Mouse (Mus musculus) limb, embryonic 12.5 days (tissue): ENCODE data around the gene Morf4l1. TPM values are rescaled to one million over a fixed set of nuclear protein-coding genes. Genes with fewer than 3 reads are reported as not detected.
"Not testable (repeated sequence)": the region's sequence is repeated elsewhere in the genome, so short reads cannot be mapped to it uniquely, and the experiment has no call there.

ENCODE experiments used
- ATAC-seq: fragments of 200-750 bp; cut with Nextera tagmentation; 2 replicates; pipeline ENCODE4 v1.8.0; 2017; ENCODE audit warnings: low read depth, moderate TSS enrichment; ENCODE audit not compliant: insufficient number of reproducible peaks, insufficient read depth, low FRiP score, low TSS enrichment
- H3K27ac ChIP-seq: fragments of 300-500 bp; sonication (generic); 2 replicates; pipeline ENCODE4 v1.5.1; 2016; ENCODE audit warnings: mild to moderate bottlenecking, moderate library complexity
- H3K27me3 ChIP-seq: fragments of 300-500 bp; sonication (generic); 2 replicates; pipeline ENCODE4 v1.6.1; 2016; ENCODE audit warnings: mild to moderate bottlenecking, moderate library complexity
- H3K36me3 ChIP-seq: fragments of 300-500 bp; sonication (generic); 2 replicates; pipeline ENCODE4 v1.6.1; 2016; ENCODE audit warnings: mild to moderate bottlenecking, moderate library complexity
- H3K4me1 ChIP-seq: fragments of 300-500 bp; sonication (generic); replicated peaks from 2 replicates; pipeline ENCODE4 v1.6.1; 2016
- H3K4me2 ChIP-seq: fragments of 300-500 bp; sonication (generic); 2 replicates; pipeline ENCODE4 v1.6.1; 2016; ENCODE audit warnings: mild to moderate bottlenecking, moderate library complexity
- H3K4me3 ChIP-seq: fragments of 300-500 bp; sonication (generic); replicated peaks from 2 replicates; pipeline ENCODE4 v1.5.1; 2016; ENCODE audit warnings: mild to moderate bottlenecking
- H3K9ac ChIP-seq: fragments of 300-500 bp; sonication (generic); replicated peaks from 2 replicates; pipeline ENCODE4 v1.6.1; 2016; ENCODE audit warnings: mild to moderate bottlenecking, moderate library complexity
- H3K9me3 ChIP-seq: fragments of 300-500 bp; sonication (generic); 2 replicates; pipeline ENCODE4 v1.6.1; 2016; ENCODE audit warnings: mild to moderate bottlenecking, moderate library complexity
- WGBS: fragments of 180-500 bp; shearing (Covaris S2); methylation state at CpG from one replicate; pipeline ENCODE4 v1.1.7; 2016; 5-methylcytosine and 5-hydroxymethylcytosine counted together
- polyA plus RNA-seq: library from polyadenylated mRNA; unstranded; fragments of >200 nt; fragmentation: Nextera tagmentation; extraction: Ambion mirVana; gene quantifications from 2 replicates; pipeline ENCODE4 v1.2.1, GENCODE M21; 2016

Gene Morf4l1
- polyA plus RNA-seq, 1 experiment from 2014 or later, result 502 TPM

GRCm38 (mm10) chr9:90059828-90060573, 54.6 kb downstream of the Morf4l1 start:
- WGBS, result 87% methylated on average over 9 of the region's 9 CpGs
- no peak for ATAC-seq

GRCm38 (mm10) chr9:90056716-90057115, 57.9 kb downstream of the Morf4l1 start:
- Histone ChIP-seq H3K4me1 (no peaks in the 10 kb centered on the region), H3K27me3 (peaks cover 3% of the 10 kb centered on the region; the same call in 1 of the 2 replicates), H3K4me3 (no peak overlapping the region), H3K9me3 (no peaks in the 10 kb centered on the region), H3K4me2 (no peak overlapping the region), H3K27ac (no peak overlapping the region), H3K36me3 (no peaks in the 10 kb centered on the region), H3K9ac (no peak overlapping the region)
- 88% methylated on average over 2 of the region's 2 CpGs for WGBS
- no peak for ATAC-seq

More at GRCm38 (mm10) chr9:90059828-90060573, 54.6 kb downstream of the Morf4l1 start:
- Histone ChIP-seq H3K4me2 (no peak overlapping the region), H3K4me1 (no peaks in the 10 kb centered on the region), H3K27me3 (peaks cover 3% of the 10 kb centered on the region; the same call in 1 of the 2 replicates), H3K9ac (no peak overlapping the region), H3K9me3 (no peaks in the 10 kb centered on the region), H3K4me3 (no peak overlapping the region), H3K27ac (no peak overlapping the region), H3K36me3 (no peaks in the 10 kb centered on the region)

DNA sequence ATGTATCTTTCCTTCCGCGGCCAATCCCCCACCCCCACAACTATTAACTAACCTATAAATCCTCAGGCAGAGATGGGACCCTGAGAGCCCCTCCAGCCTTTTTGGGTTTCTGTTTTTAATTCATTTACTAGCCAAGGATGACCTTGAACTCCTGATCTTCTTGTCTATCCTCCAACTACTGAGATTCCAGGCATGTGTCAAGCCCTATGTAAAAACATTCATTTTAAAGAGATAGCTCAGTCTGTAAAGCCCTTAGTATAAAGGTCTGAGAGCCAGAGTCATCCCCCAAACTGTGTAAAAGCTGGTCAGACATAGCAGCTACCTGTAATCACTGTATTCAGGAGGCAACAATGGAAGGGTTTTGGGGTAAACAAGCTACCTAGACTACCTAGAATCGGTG, 58.7 kb downstream of the Morf4l1 start:
- no peaks in the 10 kb centered on the region for H3K4me1 ChIP-seq
- no peak for ATAC-seq
- no peak overlapping the region for H3K4me3 ChIP-seq
- H3K9me3 ChIP-seq, result no peaks in the 10 kb centered on the region
- H3K36me3 ChIP-seq, result no peaks in the 10 kb centered on the region
- H3K27me3 ChIP-seq, result peaks cover 3% of the 10 kb centered on the region; the same call in 1 of the 2 replicates
- H3K9ac ChIP-seq, result no peak overlapping the region
- H3K4me2 ChIP-seq, result no peak overlapping the region
- 62% methylated on average over 3 of the region's 3 CpGs for WGBS
- no peak overlapping the region for H3K27ac ChIP-seq

- Histone ChIP-seq H3K36me3 (no peaks in the 10 kb centered on the region), H3K27ac (no peak overlapping the region), H3K27me3 (peaks cover 3% of the 10 kb centered on the region; the same call in 1 of the 2 replicates), H3K4me3 (no peak overlapping the region), H3K9me3 (no peaks in the 10 kb centered on the region), H3K9ac (no peak overlapping the region), H3K4me1 (no peaks in the 10 kb centered on the region), H3K4me2 (peak overlapping the region; percentile 93)
- ATAC-seq, result no peak
- WGBS, result 60% methylated on average over 5 of the region's 5 CpGs
Observed at GRCm38 (mm10) chr9:90055409-90055808, 59.2 kb downstream of the Morf4l1 start.

DNA sequence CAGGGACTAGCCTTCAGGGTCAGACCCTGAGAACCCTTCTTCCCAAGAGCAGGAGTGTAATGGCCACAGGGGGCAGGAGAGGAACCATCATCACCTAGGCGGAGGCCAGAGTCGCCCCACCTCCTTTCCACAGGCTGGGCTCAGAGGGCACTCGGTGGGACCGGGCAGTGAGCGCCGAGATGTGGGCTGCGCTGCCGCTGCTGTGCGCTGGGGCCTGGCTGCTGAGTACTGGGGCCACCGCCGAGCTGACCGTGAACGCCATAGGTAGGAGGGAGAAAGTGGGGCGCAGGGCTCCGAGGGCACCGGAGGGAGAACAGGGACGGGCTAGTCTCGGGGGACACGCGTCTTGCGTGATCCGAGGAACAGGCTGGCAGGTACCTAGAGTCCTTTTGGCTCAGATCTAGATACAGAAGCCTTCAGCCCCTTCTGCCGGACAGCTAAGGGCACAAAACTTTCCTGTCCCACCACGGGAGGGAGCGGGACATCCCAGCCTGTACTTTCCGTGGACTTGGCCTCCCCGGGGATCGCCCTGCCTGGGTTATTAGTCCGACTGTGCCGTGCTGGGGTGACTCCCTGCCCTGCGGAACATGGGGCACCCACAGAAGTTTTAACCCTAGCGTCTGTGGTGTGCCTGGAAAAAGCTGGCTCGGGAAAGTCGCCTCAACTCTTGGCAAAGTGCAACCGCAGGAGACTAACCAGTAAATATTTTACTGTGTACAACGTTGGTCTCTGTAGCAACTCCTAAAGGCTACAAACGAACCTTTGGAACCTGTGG, 60.0 kb downstream of the Morf4l1 start:
- H3K9me3 ChIP-seq, result no peaks in the 10 kb centered on the region
- no peaks in the 10 kb centered on the region for H3K36me3 ChIP-seq
- H3K27me3 ChIP-seq, result peaks cover 3% of the 10 kb centered on the region; the same call in 1 of the 2 replicates
- peak overlapping the region; percentile 50 for H3K4me3 ChIP-seq
- peak overlapping the region; percentile 56 for H3K9ac ChIP-seq
- 0 out of 2 replicates have a peak overlapping the region, but pooled peaks have one; percentile 7 for H3K27ac ChIP-seq
- no peaks in the 10 kb centered on the region for H3K4me1 ChIP-seq
- ATAC-seq, result peak; percentile 64
- WGBS, result under 1% methylated on average over 37 of the region's 37 CpGs
- peak overlapping the region; percentile 93 for H3K4me2 ChIP-seq

DNA sequence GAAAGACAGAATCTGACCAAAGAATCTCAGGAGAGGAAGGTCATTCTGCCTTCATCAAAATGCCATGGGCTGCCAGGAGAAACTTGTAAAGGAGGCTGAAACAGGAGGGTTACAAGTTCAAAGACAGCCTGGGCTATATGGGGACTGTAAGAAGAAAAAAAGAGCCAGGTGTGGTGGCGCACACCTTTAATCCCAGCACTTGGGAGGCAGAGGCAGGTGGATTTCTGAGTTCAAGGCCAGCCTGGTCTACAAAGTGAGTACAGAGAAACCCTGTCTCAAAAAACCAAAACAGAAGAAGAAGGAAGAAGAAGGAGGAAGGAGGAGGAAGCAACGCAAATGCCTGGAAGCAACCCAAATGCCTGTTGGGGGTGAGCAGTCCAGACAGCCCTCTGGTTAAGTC, 60.7 kb downstream of the Morf4l1 start, which contains the start of gene Ctsh:
Ctsh (plus strand) TSS at position 301 of the 400 bp plus-strand sequence.
- peak within 1 kb of the TSS; percentile 56 for H3K9ac ChIP-seq
- WGBS, result 75% methylated on average over 2 of the region's 2 CpGs
- ATAC-seq, result no peak
- H3K9me3 ChIP-seq, result no peaks in the 10 kb centered on the region
- peaks cover 3% of the 10 kb centered on the region; the same call in 1 of the 2 replicates for H3K27me3 ChIP-seq
- peak within 1 kb of the TSS; percentile 50 for H3K4me3 ChIP-seq
- H3K4me1 ChIP-seq, result no peaks in the 10 kb centered on the region
- H3K4me2 ChIP-seq, result peak within 1 kb of the TSS; percentile 93
- H3K36me3 ChIP-seq, result no peaks in the 10 kb centered on the region
- H3K27ac ChIP-seq, result 0 out of 2 replicates have a peak within 1 kb of the TSS, but pooled peaks have one; percentile 7

GRCm38 (mm10) chr9:90047937-90048627, 66.5 kb downstream of the Morf4l1 start:
- H3K36me3 ChIP-seq, result no peaks in the 10 kb centered on the region
- no peaks in the 10 kb centered on the region for H3K9me3 ChIP-seq
- no peak overlapping the region for H3K4me3 ChIP-seq
- no peak overlapping the region for H3K27ac ChIP-seq
- no peak overlapping the region for H3K9ac ChIP-seq
- WGBS, result 53% methylated on average over 5 of the region's 5 CpGs
- H3K27me3 ChIP-seq, result no peaks in the 10 kb centered on the region
- H3K4me1 ChIP-seq, result no peaks in the 10 kb centered on the region
- ATAC-seq, result no peak
- H3K4me2 ChIP-seq, result no peak overlapping the region

DNA sequence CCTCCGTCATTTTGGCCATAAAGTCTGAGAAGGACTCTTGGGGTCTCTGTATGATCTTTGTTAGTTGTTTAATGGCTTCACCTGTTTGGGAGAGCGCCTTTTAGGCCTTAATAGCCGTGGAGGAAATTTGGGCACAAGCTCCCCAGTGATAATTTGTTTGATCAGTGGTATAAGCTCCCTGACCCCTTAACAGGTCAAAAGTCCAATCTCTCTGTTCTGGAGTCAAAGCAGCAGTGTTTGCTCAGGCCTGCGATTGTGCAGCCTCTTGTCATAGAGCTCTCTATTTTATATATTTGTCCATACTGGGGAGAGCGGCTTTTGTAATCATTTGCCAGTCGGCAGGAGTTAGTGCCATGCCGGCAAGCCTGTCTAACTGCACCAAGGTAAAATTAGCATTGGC, 69.4 kb downstream of the Morf4l1 start:
- no peak overlapping the region for H3K4me2 ChIP-seq
- no peaks in the 10 kb centered on the region for H3K4me1 ChIP-seq
- no peaks in the 10 kb centered on the region for H3K36me3 ChIP-seq
- no peaks in the 10 kb centered on the region for H3K27me3 ChIP-seq
- no peak overlapping the region for H3K4me3 ChIP-seq
- H3K9me3 ChIP-seq, result no peaks in the 10 kb centered on the region
- no peak overlapping the region for H3K9ac ChIP-seq
- no peak overlapping the region for H3K27ac ChIP-seq
- WGBS, result 86% methylated on average over 7 of the region's 7 CpGs
- no peak for ATAC-seq

- not testable (repeated sequence) for H3K4me2 ChIP-seq, ATAC-seq
- WGBS, result 91% methylated on average over 8 of the region's 8 CpGs
Observed at GRCm38 (mm10) chr9:90042906-90043305, 71.7 kb downstream of the Morf4l1 start.

More at GRCm38 (mm10) chr9:90042906-90043305, 71.7 kb downstream of the Morf4l1 start:
- not testable (repeated sequence) for H3K9ac ChIP-seq, H3K27ac ChIP-seq, H3K4me1 ChIP-seq, H3K36me3 ChIP-seq, H3K4me3 ChIP-seq, H3K9me3 ChIP-seq, H3K27me3 ChIP-seq
